Mouse (Mus musculus) heart, adult 2 months (tissue): ENCODE results near the gene Sptlc2. TPM values are rescaled to one million over a fixed set of nuclear protein-coding genes. Genes with fewer than 3 reads are reported as not detected.
A peak's percentile ranks its signal among the peaks of the same experiment; 100 is the strongest.

Experiments used
- DNase-seq, 2 experiments: peaks; one replicate each; pipeline ENCODE4 v3.0.0; 2021
- H3K27ac ChIP-seq: fragments of 200-600 bp; 2 replicates; pipeline ENCODE4 v1.8.1; 2022
- H3K27me3 ChIP-seq: fragments of 200-500 bp; 2 replicates; pipeline ENCODE4 v1.6.1; 2012; ENCODE audit warnings: mild to moderate bottlenecking, low read length, inconsistent platforms, mixed read lengths; ENCODE audit not compliant: control insufficient read depth, insufficient read depth
- H3K36me3 ChIP-seq: fragments of 200-500 bp; 2 replicates; pipeline ENCODE4 v1.6.1; 2012; ENCODE audit warnings: low read length, inconsistent platforms; ENCODE audit not compliant: control insufficient read depth, insufficient read depth
- H3K4me1 ChIP-seq: fragments of 200-500 bp; 2 replicates; pipeline ENCODE4 v1.6.1; 2011; ENCODE audit warnings: low read length; ENCODE audit not compliant: control insufficient read depth, insufficient read depth
- H3K4me3 ChIP-seq: fragments of 200-600 bp; 2 replicates; pipeline ENCODE4 v1.8.1; 2022
- H3K79me2 ChIP-seq: fragments of 200-500 bp; replicated peaks from 2 replicates; pipeline ENCODE4 v1.6.1; 2012; ENCODE audit warnings: mild to moderate bottlenecking, inconsistent platforms, low read length, moderate library complexity, mixed read lengths; ENCODE audit not compliant: control insufficient read depth, insufficient read depth
- H3K9ac ChIP-seq: fragments of 200-500 bp; 2 replicates; pipeline ENCODE4 v1.6.1; 2012; ENCODE audit warnings: low read depth, mild to moderate bottlenecking, control low read depth, inconsistent platforms, low read length, mixed read lengths
- CTCF ChIP-seq: fragments of 200-600 bp; IDR thresholded peaks from 2 replicates; pipeline ENCODE4 v1.8.1; 2022; ENCODE audit warnings: antibody characterized with exemption, mild to moderate bottlenecking, moderate library complexity
- EP300 ChIP-seq: fragments of 200-500 bp; IDR thresholded peaks from 2 replicates; pipeline ENCODE4 v1.6.1; 2011; ENCODE audit warnings: low read depth, low read length, control low read depth; ENCODE audit not compliant: insufficient read depth
- POLR2A ChIP-seq: fragments of 200-500 bp; IDR thresholded peaks from 2 replicates; pipeline ENCODE4 v1.6.1; 2011; ENCODE audit warnings: mild to moderate bottlenecking, low read depth, low read length, control low read depth; ENCODE audit not compliant: insufficient read depth
- WGBS: fragments of 180-500 bp; shearing (Covaris S2); methylation state at CpG from one replicate; pipeline ENCODE4 v1.1.7; 2018; 5-methylcytosine and 5-hydroxymethylcytosine counted together
- intact Hi-C: fragments of 180-260 bp; cut with DNase I; formaldehyde crosslinking; loops from one replicate; pipeline ENCODE4 v1.15.1; 2025
- long read RNA-seq: library from polyadenylated mRNA; stranded (forward); transcript quantifications from one replicate; pipeline ENCODE4 v2.0.0, GENCODE M21; 2021
- polyA plus RNA-seq: library from polyadenylated mRNA; depleted of rRNA; stranded (reverse); fragments of >200 nt; gene quantifications from 2 replicates; pipeline ENCODE4 v1.2.3, GENCODE M21; 2012; rRNA removed
- total RNA-seq, 2 experiments: library from RNA; stranded (reverse); gene quantifications; 2 replicates each; pipeline ENCODE4 v1.2.3; 2021

Gene Sptlc2
- total RNA-seq (10 to 100 TPM; 21.1 to 23.1 TPM), polyA plus RNA-seq (5.0 and 9.8 TPM in 2 replicates)
- long read RNA-seq, full-length matches to known transcripts: 13 of 14 reads
- long read RNA-seq, partial matches to known transcripts: 0 of 14 reads
- long read RNA-seq, other reads (novel, unspliced or antisense): 1 of 14 reads

DNA sequence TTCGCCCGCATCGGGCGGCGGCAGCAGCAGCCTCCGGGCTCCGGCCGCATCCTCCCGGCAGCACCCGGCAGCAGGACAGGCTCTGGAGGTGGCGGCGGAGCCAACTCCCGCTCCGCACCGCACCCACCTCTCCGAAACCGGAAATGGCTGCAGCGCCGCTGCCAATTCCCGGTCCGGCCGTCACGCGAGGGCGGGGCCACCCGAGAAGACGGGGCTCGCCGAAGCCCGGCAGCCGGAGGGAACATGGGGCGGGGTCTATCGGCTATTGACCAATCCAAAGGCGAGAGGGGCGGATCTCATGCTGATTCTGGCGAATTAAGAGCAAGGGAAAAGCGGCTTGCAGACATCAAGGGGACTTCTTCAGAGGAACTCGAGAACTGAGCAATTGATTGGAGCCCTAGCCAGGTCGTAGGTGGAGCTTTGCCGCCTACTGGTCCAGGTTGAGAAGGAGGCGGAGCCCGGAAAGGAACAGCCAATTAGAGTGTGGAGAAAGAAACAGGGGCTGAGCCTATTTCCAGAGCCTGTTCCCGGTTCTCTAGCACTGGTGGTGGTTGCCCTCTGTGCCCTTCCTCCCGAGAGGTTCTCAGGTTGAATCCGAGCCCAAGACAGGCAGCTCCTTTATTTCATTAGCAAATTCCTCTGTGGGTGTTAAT lies at the start of gene Sptlc2:
TSS of gene Sptlc2 (minus strand) at position 234 of the 653 bp plus-strand sequence.
- intact Hi-C loops: loop anchor here (2.0 to 5.0 kb wide), 2 partner anchors 19 to 41 kb away; no protein-coding TSS in a partner anchor

DNA sequence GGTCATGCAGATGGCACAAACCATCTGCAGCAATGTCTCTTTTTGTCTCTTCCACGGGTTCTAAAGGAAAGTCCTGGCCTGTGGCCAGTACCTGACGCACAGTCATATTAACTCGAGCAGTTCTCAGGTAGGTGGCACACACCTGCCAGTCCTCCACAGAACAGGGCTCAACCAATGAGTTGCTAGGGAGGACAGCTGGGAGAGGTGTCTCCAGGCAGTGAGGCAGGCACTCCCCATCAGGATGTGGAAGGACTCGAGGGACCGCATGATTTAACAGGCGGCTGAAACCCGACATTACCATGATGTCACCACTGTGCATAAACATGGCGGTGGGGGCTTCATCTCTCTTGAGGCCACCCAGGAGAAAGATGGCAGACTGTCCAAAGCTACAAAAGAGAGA lies 40.7 kb upstream of the Sptlc2 start:
- Histone ChIP-seq H3K4me3 (no peak overlapping the region), H3K36me3 (peaks cover 4% of the 10 kb centered on the region; the same call in 1 of the 2 replicates), H3K79me2 (no peaks in the 10 kb centered on the region), H3K27me3 (no peaks in the 10 kb centered on the region), H3K4me1 (no peaks in the 10 kb centered on the region), H3K27ac (no peak overlapping the region), H3K9ac (no peak overlapping the region)
- 70% methylated on average over 8 of the region's 8 CpGs for WGBS
- no peak for DNase-seq
- no peak for TF ChIP-seq CTCF
- no peak for TF ChIP-seq POLR2A
- TF ChIP-seq EP300: no peak
- intact Hi-C loops: no loop called here

More for the DNA sequence above, at the start of gene Sptlc2:
- Histone ChIP-seq H3K27me3 (no peaks in the 10 kb centered on the region), H3K79me2 (0 out of 2 replicates have a peak, but pooled peaks cover 1% of the 10 kb centered on the region), H3K27ac (peak within 1 kb of the TSS; percentile 90), H3K4me3 (peak within 1 kb of the TSS; percentile 96), H3K4me1 (peaks cover 3% of the 10 kb centered on the region), H3K9ac (peak within 1 kb of the TSS; percentile 88), H3K36me3 (peaks cover 2% of the 10 kb centered on the region)
- peak; percentile 99 to 100 for DNase-seq
- under 1% methylated on average over 45 of the region's 45 CpGs for WGBS
- TF ChIP-seq POLR2A (peak; percentile 90), CTCF (peak; percentile 46), EP300 (0 out of 2 replicates have a peak, but pooled peaks have one; percentile 19)

DNA sequence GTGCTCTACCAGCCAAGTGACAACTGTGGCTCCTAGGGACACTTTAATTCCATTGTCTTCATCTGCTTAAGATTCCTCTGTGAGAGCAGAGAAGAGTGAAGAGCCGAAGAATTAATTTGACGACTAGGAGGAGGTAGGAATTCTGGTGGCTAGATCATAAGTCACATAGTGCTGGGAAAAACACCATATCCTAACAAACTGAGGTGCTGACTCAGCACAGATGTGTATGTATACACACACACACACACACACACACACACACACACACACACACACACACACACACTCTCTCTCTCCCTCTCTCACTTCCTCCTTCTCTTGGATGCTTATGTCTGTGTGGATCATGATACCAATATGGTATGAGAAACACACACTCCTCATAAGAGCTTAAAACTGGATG lies 40.1 kb upstream of the Sptlc2 start:
- Histone ChIP-seq H3K4me1 (no peaks in the 10 kb centered on the region), H3K9ac (no peak overlapping the region), H3K79me2 (no peaks in the 10 kb centered on the region), H3K27ac (no peak overlapping the region), H3K36me3 (peaks cover 4% of the 10 kb centered on the region; the same call in 1 of the 2 replicates), H3K27me3 (no peaks in the 10 kb centered on the region), H3K4me3 (no peak overlapping the region)
- intact Hi-C loops: no loop called here
- no peak for DNase-seq
- WGBS: 83% methylated on average over 2 of the region's 2 CpGs
- TF ChIP-seq POLR2A: no peak
- no peak for TF ChIP-seq EP300
- no peak for TF ChIP-seq CTCF

DNA sequence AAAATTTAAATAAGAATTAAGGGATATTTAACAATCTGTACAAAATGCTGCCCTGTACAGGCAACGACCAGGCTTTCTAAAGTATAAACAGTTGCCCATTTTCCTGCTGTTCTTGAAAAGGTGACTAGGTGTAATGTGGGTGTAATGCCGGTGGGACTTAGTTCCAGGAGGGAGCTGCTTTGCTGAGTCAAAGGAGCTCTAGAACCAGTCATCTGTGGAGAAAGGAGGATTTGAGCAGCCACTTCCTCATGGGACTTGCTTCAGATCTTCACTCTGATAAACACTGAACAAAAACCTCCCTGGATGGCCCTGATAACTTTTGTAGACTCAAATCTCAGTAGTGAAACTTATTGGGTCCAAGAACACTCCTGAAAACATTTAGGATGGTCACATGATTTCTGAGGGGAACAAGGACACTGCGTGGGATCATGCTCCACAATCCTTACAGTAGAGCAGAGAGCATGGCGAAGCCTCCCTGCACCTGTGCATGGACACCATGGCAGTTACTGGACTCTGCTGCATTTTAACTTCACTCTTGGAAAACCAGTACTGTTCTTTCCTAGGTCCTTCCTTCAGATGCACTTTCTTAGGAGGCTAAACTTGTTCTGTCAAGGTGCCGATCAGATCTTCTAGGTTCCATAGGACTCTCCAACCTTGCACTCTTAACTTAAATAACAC lies 38.3 kb upstream of the Sptlc2 start:
- no peak overlapping the region for H3K9ac ChIP-seq
- no peaks in the 10 kb centered on the region for H3K79me2 ChIP-seq
- WGBS: 93% methylated on average over 5 of the region's 5 CpGs
- intact Hi-C loops: no loop called here
- no peak overlapping the region for H3K4me3 ChIP-seq
- no peak for DNase-seq
- TF ChIP-seq CTCF: no peak
- no peak for TF ChIP-seq EP300
- H3K36me3 ChIP-seq: peaks cover 2% of the 10 kb centered on the region; the same call in 1 of the 2 replicates
- H3K4me1 ChIP-seq: no peaks in the 10 kb centered on the region
- no peak overlapping the region for H3K27ac ChIP-seq
- H3K27me3 ChIP-seq: no peaks in the 10 kb centered on the region

DNA sequence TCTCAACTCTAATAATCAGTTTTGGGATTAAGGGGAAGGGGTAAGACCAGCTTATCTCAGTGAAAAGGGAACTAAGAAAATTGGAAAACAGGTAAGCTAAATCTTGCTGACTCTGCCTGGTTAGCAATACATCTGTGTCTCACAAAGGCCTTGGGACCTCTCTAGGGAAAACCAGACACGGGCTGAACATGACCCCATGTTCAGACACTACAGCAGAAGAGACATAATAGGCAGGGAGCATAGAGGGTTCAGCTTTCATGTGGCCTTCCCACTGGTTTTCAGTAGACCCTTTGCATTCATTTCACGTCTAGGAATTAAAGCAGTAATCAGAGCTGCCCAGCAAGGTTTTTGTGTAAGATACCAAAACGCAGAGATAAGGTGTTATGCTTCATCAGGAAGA lies 36.4 kb upstream of the Sptlc2 start:
- no peak for DNase-seq
- no peak for TF ChIP-seq EP300
- TF ChIP-seq POLR2A: no peak
- TF ChIP-seq CTCF: no peak
- H3K79me2 ChIP-seq: no peaks in the 10 kb centered on the region
- no peak overlapping the region for H3K4me3 ChIP-seq
- peaks cover 2% of the 10 kb centered on the region; the same call in 1 of the 2 replicates for H3K36me3 ChIP-seq
- no peaks in the 10 kb centered on the region for H3K27me3 ChIP-seq
- H3K4me1 ChIP-seq: no peaks in the 10 kb centered on the region
- intact Hi-C loops: no loop called here
- no peak overlapping the region for H3K9ac ChIP-seq
- 49% methylated on average over 3 of the region's 3 CpGs for WGBS
- no peak overlapping the region for H3K27ac ChIP-seq

DNA sequence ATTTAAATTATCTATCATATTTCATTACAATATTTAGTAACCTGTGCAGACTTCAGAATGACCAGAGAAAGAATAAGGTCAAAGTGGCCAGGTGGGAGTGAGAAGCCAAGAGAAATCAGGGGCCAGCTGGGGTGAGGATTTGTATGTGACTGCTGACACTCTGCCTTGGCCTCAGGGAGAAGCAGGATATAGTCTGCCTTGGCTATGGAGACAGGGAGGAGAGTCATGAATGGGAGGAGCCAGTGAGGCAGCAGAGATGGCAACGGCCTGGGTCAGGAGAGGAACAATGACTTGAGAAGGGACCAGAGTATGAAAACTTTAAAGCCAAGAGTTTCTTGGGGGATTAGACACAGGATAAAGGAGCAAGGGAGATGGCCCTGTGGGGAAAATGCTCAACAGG lies 35.5 kb upstream of the Sptlc2 start:
- Histone ChIP-seq H3K27ac (no peak overlapping the region), H3K9ac (no peak overlapping the region), H3K4me1 (no peaks in the 10 kb centered on the region), H3K79me2 (no peaks in the 10 kb centered on the region), H3K27me3 (no peaks in the 10 kb centered on the region), H3K36me3 (peaks cover 2% of the 10 kb centered on the region; the same call in 1 of the 2 replicates), H3K4me3 (no peak overlapping the region)
- intact Hi-C loops: no loop called here
- 17% methylated on average over 1 of the region's 1 CpGs for WGBS
- DNase-seq: no peak
- TF ChIP-seq POLR2A (no peak), CTCF (no peak), EP300 (no peak)
